Mouse (Mus musculus) myocyte (in vitro differentiated cells): Measurements from ENCODE around the gene Nell1.

Experiments
- MAX ChIP-seq: IDR thresholded peaks from one replicate; pipeline ENCODE4 v1.6.1; 2011; ENCODE audit warnings: low read depth, mild to moderate bottlenecking, control low read depth
- POLR2A ChIP-seq: IDR thresholded peaks from one replicate; pipeline ENCODE4 v1.6.1; 2011; ENCODE audit warnings: low read depth, mild to moderate bottlenecking, control low read depth, moderate library complexity; ENCODE audit not compliant: insufficient read length
- POLR2AphosphoS2 ChIP-seq: IDR thresholded peaks from one replicate; pipeline ENCODE4 v1.6.1; 2011; ENCODE audit warnings: low read depth, control low read depth; ENCODE audit not compliant: insufficient read length
- SRF ChIP-seq: IDR thresholded peaks from one replicate; pipeline ENCODE4 v1.6.1; 2011; ENCODE audit warnings: low read depth; ENCODE audit not compliant: control insufficient read depth, insufficient read length
- TCF3 ChIP-seq: IDR thresholded peaks from one replicate; pipeline ENCODE4 v1.6.1; 2011; ENCODE audit warnings: low read depth, control low read depth; ENCODE audit not compliant: insufficient read length
- USF1 ChIP-seq: IDR thresholded peaks from one replicate; pipeline ENCODE4 v1.6.1; 2011; ENCODE audit warnings: low read depth, mild to moderate bottlenecking, control low read depth, moderate library complexity

- TF ChIP-seq POLR2A (no peak), POLR2AphosphoS2 (no peak), USF1 (no peak), SRF (no peak), TCF3 (no peak), MAX (no peak)
These were observed 44.7 kb upstream of the Nell1 start for GRCm38 (mm10) chr7:49929999-49930398.
